Mouse (Mus musculus) C2C12 (cell line): ENCODE results near the gene Il1rl1.

Experiments used
- CEBPB ChIP-seq: IDR thresholded peaks from one replicate; pipeline ENCODE4 v1.6.1; 2011; ENCODE audit warnings: low read depth, mild to moderate bottlenecking, control low read depth, moderate library complexity
- CTCF ChIP-seq: IDR thresholded peaks from one replicate; pipeline ENCODE4 v1.5.1; 2011; ENCODE audit not compliant: control insufficient read depth, insufficient read depth, insufficient read length
- MAX ChIP-seq: IDR thresholded peaks from one replicate; pipeline ENCODE4 v1.6.1; 2011; ENCODE audit warnings: mild to moderate bottlenecking, control low read depth
- MYOD1 ChIP-seq: IDR thresholded peaks from one replicate; pipeline ENCODE4 v1.6.1; 2011; ENCODE audit warnings: low read depth; ENCODE audit not compliant: control insufficient read depth, insufficient read length
- MYOG ChIP-seq: IDR thresholded peaks from one replicate; pipeline ENCODE4 v1.6.1; 2011; ENCODE audit not compliant: control insufficient read depth, insufficient read length; ENCODE audit errors: extremely low read depth
- USF1 ChIP-seq: IDR thresholded peaks from one replicate; pipeline ENCODE4 v1.6.1; 2011; ENCODE audit warnings: low read depth, mild to moderate bottlenecking, control low read depth, moderate library complexity

DNA sequence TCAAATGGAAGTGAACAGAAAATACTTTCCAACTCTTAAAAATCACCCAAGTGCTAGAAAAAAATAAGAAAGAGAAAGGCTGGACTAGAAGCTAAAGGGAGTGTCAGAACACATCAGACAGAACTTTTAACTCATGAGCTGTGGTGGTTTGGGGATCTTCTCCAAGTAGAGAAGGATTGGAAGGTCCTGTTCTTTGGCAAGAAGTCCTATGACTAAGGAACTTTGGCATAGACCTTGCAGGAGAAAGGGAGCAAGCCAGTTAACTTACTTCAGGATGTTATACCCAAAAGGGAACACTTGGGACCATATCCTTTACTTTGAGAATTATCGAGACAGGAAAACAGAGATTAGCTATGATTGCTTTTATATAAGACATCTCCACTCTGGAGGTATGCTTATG lies 43.0 kb downstream of the Il1rl1 start:
- TF ChIP-seq CTCF (no peak), USF1 (no peak), MAX (no peak), MYOG (no peak), CEBPB (no peak), MYOD1 (no peak)
